Mouse (Mus musculus): ENCODE results near the gene Rasip1.
A peak's percentile ranks its signal among the peaks of the same experiment; 100 is the strongest.

Rasip1 gene

DNA sequence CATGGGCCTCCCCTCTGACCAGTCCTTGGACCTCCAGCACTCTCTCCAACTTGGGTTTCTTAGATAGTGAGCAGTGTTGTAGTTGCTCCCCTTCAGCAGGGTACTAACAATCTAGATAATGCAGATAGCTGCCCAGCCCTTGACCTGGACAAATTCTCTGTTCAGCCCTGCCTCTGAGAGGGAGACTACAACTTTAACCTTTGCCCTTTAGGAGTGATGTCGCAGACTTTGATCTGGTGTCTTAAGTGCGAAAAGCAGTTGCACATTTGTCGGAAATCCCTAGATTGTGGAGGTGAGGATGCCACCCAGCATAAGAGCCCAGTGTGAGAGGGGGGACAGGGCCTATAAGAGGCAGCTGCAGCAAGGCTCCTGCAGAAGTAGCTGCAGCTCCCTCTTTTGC lies 2.6 kb upstream of the Rasip1 start:
- no peak for DNase-seq (ENCODE audit: low spot score in 2 of 2)

DNA sequence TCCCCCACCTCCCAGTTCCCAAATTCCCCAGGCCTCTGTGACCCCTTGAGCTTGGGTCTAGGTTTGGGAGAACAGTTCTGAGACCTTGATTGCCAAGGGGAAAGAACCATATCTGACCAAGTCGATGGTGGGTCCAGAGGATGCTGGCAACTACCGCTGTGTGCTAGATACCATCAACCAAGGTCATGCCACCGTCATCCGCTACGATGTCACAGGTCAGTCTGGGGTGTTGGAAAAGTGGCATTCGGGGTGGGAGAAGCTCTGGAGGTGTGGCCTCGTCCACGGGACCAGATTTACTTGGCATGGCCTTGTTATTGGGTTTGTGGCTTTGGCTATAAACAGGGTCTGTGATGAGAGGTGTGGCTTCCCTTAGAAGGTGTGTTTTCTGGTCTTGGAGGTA lies 1.8 kb upstream of the Rasip1 start:
- no peak for DNase-seq (ENCODE audit: low spot score in 2 of 2)

DNA sequence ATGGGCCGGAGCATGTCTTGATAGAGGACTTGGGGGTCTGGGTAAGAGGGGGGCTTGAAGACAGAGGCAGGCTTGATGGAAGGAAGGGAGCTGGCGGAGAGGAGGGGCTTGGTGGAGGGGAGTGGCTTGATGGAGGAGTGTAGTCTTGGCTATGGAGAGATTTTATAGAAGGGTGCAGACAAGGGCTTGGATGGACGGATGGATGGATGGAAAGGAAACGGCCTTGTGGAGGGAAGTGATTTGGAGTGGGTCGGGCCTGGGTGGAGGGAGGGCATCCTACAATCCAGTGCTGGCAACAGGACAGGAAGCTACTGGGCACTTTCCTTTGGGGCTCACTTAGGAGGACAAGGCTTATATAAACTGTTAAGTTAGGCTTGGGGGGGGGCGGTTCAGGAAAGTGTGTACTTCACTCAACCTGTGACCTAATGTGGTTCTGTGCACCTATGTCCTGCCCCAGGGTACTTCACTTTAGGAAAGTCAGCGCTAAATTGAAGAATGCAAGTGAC lies 664 bp upstream of the Rasip1 start:
- no peak for DNase-seq (ENCODE audit: low spot score in 2 of 2)

DNA sequence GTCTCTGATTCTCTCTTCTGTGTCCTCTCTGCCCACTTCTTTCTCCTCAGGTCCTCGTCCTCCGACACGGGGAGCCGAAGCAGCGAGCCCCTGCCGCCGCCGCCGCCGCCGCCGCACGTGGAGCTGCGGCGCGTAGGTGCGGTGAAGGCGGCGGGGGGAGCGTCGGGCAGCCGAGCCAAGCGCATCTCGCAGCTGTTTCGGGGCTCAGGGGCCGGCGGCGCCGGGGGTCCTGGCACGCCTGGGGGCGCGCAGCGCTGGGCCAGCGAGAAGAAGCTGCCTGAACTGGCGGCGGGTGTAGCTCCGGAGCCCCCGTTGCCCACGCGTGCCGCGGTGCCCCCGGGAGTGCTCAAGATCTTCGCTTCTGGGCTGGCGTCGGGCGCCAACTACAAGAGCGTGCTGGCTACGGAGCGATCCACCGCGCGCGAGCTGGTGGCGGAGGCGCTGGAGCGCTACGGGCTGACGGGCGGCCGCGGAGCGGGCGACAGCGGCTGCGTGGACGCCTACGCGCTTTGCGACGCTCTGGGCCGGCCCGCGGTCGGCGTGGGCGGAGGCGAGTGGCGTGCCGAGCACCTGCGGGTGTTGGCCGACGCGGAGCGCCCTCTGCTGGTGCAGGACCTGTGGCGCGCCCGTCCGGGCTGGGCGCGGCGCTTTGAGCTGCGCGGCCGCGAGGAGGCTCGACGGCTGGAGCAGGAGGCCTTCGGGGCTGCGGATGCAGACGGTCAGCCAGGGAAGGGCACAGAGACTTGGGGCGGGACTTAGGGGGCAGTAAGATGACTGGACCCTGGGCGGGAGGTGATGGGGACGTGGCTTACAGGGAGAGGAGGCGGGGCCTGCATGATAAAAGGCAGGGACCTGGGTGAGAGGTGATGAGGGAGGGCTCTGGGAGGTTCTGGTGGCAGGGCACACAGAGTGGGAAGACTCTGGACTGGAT lies 1.3 kb downstream of the Rasip1 start:
- peak in 1 of 2 experiments; percentile 68 for DNase-seq (ENCODE audit: low spot score in 2 of 2)

DNA sequence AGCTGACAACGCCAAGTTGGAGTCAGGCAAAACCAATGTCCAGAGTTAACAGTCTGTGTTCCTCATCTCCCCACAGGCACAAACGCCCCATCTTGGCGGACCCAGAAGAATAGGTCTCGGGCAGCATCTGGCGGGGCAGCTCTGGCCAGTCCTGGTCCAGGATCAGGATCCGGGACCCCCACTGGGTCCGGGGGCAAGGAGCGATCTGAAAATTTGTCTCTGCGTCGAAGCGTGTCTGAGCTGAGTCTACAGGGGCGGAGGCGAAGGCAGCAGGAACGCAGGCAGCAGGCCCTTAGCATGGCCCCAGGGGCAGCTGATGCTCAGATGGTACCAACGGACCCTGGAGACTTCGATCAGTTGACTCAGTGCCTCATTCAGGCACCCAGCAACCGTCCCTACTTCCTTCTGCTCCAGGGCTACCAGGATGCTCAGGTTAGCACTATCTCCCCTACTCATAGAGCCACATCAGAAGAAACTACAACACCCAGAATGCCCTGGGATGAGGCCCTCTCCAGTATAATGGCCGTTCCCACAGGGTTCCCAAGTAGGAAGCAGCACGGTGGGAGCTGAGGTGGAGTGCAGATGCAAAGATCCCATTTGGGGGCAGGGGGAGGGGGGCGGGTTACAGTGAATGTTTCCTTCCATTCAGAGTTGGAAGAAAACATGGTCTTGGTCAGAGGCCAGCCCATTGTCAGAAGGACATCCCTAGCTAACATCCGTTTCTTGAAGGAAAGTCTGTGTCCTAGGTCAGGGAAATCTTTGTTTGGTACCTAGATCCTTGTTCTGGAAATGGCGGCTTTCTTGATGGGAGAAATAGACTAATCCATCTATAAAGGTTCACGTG lies 3.0 kb downstream of the Rasip1 start:
- no peak for DNase-seq (ENCODE audit: low spot score in 2 of 2)

DNA sequence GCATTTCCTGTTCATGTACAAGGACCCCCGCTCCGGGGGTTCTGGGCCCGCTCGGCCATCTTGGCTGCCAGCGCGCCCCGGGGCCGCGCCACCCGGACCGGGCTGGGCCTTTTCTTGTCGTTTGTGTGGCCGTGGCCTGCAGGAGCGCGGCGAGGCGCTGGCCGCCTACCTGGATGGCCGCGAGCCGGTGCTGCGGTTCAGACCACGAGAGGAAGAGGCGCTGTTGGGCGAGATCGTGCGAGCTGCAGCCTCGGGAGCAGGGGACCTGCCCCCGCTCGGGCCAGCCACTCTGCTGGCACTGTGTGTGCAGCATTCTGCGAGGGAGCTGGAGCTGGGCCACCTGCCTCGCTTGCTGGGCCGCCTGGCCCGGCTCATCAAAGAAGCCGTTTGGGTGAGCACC lies 5.2 kb downstream of the Rasip1 start:
- no peak for DNase-seq (ENCODE audit: low spot score in 2 of 2)

DNA sequence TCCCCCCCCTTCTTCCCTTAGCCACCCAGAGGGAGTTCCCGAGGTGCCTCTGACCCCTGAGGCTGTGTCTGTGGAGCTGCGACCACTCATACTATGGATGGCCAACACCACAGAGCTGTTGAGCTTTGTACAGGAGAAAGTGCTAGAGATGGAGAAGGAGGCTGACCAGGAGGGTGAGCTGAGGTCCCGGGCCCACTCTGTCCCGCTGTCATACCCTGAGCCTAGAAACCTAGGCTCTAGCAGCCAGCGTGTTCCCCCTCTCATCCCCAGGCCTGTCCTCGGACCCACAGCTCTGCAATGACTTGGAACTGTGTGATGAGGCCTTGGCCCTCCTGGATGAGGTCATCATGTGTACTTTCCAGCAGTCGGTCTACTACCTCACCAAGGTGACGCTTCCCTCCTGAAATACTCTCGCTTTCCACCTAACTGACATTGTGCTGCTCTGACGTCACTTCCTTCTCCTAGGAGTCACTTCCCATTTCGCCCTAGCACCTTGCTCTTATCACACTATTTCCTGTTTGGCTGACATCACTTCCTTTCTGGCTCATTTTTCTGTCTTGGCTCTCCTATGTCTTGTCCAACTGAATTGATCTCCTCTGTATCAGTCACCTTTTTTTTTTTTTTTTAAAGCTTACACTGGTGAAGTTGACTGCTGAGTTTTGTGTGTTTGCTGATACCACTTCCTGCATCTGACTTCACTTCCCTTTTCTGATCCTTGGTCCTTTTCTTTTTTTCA lies 7.8 kb downstream of the Rasip1 start:
- DNase-seq (ENCODE audit: low spot score in 2 of 2): no peak

DNA sequence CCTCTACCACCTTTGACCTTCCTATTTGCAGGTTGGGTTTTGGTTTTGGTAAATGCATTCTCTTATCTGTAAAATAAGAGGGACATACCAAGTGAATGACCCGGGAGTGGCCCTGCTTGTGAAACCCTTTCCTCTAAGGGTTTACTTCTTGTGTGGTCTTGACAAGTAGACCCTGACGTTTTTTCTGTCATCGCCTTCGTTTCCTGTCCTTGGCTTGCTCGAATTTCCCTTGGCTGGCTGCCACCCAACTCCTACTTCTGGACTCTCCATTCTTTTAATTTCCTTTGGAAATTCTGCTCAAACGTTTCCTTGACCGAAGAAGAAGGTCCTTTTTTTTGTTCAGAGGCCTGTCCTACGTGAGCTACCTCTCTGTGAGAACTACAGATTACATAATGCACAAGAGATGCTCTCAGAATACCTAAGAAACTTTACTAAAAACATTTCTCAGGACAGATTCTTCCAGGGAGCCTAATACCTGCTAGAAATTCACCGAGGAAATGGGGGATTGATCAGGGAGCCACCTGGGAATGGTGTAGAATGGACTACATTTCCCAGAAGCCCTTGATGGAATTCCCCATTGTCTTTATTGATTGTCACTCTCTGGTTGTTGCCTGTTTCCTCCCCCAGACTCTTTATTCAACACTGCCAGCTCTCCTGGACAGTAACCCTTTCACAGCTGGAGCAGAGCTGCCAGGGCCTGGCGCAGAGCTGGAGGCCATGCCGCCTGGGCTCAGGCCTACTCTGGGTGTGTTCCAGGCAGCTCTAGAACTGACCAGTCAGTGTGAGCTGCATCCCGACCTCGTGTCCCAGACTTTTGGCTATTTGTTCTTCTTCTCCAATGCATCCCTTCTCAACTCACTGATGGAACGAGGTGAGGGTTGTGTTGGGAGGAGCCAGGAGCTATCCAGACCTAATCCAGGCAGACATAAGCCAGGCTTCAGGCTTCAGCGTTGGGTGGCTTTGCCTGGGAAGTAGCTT lies 8.7 kb downstream of the Rasip1 start:
- DNase-seq (ENCODE audit: low spot score in 2 of 2): no peak

DNA sequence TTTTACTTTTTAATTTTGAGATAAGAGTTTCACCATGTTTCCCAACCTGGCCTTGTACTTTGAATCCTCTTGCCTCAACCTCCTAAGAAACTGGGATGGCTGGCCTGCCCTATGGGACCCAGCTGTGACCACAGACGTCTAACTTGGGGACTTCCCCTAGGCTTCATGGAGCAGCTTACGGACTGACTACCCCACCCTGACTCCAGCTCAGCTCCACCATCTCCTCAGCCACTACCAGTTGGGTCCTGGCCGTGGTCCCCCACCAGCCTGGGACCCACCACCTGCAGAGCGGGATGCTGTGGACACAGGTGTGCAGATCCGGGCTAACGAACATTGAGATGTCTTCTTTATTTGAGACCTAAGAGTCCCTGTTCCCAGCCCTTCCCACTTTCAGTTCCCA lies 10.4 kb downstream of the Rasip1 start:
- no peak for DNase-seq (ENCODE audit: low spot score in 2 of 2)

DNA sequence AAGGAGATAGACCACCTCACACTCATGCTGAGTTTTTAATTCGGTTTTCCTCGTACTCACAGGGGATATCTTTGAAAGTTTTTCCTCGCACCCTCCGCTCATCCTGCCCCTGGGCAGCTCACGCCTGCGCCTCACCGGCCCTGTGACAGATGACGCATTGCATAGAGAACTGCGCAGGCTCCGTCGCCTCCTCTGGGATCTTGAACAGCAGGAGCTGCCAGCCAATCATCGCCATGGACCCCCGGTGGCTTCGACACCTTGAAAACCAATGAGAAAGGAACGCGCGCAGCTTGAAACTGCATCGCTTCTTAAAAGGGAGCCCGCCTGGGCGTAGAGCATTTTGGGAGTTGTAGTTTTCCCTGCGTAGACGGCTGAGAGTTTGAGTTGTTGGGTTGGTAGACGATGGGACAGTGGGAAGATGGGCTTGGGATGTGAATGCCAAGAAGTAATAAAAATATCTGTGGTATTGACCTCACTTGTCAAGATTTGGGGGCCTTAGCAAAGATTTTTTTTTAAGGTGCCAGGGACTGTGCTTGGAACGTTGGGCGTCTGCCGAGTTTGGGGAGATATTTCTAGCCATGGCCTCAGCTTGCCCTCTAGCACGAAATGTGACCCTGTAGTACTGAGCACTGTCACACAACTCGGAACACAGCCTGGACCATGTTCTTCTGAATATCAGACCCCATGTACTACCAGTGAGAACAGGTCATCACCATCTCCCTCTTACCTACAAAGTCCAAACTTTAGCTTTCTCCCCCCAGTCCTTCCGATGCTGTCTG lies 11.5 kb downstream of the Rasip1 start:
- peak; percentile 93 to 96 for DNase-seq (ENCODE audit: low spot score in 2 of 2)

DNA sequence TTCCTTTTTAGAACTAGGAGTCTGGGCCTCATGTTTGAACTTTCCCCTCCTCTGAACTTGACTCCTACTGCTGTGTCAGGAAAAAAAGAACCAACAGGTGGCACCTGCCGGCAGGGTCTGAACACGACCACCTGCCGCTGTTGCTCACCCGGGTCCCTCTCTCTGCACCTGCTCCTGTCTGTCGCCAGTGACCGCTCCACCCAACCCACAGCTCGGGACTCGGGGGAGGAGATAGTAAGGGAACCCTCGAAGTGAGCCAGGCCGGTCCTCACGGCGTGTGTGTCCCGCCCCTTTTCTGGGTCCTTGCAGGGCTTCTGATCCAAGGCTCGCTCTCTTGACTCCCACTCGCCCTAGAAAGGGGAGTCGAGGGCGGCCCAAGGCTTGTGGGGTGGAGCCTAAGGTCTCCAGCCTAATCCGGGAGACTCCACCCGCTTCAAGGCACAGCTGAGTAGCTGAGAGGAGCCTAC lies 12.3 kb downstream of the Rasip1 start, which contains the start of gene Mamstr:
Gene Mamstr (plus strand): TSS at position 417 of the 467 bp plus-strand sequence.
- no peak for DNase-seq (ENCODE audit: low spot score in 2 of 2)

DNA sequence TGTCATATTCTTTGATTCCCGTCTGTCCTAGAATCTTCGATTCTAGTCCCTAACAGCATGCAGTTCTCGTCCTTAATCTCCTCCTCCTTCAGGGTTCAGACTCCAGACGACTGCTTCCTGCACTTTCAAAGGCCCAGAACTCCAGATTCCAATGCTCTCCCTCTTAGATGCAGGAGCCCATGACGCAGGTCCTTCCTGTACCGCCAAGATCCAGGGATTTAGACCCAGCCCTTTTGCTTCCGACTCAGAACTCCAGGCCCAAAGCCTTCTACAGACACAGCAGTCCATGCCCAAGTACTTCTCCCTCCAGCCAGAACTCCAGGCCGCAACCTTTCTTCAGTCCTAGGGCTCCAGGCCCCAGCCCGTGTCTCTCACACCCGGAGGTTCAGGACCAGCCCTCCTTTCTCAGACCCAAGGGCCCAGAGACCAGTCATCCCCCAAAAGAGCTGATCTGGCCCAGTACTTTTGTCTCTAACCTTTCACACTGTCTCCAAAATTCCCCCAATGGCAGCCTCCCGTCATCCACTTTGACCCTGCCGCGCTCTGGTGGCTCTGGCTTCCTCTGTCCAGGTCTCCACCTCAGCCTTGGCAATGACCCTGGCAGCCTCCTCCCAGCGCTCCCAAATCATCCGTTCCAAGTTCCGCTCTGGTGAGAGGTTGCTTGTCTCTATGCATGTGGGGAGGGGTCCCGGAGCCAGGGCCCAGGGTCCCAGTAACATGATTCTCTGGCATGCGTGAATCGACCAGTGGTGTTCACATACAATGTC lies 13.1 kb downstream of the Rasip1 start:
- no peak for DNase-seq (ENCODE audit: low spot score in 2 of 2)

DNA sequence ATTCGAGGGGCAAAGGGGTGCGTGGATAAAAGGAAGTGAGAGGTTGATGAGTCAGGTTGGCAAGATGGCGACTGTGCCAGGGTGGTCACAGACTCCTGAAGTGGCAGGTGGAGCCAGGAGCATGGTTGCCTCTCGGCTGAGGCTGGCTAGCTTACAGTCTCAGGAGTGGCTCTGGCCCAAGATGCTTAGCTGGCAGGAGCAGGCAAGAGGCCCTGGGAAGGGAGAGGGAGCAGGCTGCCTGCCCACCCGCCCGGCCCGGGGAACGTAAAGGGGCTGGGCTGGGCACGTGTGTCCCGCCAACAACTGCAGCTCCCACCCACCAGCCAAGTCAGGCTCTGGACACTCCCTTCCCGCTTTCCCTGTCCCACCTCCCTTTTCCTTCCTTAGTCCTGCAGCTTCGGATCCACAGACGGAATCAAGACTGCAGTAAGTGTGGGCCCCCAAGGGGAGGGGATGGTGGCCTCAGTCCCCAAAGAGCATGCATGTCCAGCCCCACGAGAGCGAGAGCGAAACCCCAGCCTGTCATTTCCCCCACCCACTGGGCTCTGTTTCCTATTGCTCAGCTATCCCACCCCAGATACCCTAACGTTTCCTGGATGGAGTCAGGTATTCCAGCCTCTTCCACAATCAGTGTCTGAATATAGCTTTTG lies 14.2 kb downstream of the Rasip1 start:
- DNase-seq (ENCODE audit: low spot score in 2 of 2): no peak

DNA sequence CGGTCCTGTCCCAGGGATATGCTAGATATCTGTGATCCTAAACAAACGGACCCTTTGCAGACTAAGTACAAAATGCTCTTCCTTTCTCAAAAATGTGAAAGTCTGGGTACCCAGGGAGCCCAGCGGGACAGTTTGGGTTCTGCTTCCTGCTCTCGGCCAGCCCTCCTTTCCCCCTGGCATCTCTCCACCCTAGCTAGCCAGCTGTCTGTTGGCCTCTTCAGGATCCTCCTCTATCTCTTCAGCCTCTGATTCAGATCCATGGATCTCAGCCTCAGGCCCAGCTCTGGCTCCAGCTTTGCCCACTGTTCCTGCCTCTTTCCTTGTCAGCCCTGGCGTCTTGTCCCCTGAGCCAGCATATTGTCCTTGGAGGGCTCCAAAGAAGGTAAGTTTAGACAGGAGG lies 14.8 kb downstream of the Rasip1 start:
- DNase-seq (ENCODE audit: low spot score in 2 of 2): no peak

DNA sequence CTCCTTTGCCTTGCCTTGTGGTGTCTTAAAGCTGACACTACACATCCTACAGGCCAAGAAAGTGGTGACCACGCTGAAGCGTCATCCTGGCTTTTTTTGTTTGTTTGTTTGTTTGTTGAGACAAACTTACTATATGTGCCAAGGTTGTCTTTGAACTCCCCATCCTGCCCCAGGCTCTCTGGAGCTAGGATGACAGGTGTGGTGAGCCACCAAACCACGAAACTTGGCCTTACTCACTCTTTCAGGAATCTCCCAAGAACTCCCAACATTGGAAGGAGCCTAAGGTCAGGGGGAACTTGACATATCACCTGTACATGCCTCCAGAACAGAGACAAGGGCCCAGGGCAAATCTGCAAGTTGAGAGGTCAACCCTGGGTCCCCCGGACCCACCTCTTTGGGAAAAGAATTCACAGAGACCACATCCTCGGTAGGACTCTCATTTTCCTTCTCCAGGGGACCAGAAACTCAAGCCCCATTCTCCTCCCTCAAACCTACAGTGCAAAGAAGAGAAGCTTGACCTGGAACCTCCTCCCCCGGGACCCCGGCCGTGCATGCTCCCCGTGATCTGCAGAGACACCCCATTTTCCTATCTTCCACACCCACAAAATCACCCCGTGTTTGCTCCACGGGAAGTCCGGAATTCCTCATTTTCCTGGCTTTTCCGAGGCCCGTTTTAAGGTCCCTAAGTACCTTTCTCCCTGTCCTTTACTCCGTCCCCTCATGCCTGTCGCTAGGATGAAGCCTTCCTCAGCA lies 15.4 kb downstream of the Rasip1 start:
- no peak for DNase-seq (ENCODE audit: low spot score in 2 of 2)

DNA sequence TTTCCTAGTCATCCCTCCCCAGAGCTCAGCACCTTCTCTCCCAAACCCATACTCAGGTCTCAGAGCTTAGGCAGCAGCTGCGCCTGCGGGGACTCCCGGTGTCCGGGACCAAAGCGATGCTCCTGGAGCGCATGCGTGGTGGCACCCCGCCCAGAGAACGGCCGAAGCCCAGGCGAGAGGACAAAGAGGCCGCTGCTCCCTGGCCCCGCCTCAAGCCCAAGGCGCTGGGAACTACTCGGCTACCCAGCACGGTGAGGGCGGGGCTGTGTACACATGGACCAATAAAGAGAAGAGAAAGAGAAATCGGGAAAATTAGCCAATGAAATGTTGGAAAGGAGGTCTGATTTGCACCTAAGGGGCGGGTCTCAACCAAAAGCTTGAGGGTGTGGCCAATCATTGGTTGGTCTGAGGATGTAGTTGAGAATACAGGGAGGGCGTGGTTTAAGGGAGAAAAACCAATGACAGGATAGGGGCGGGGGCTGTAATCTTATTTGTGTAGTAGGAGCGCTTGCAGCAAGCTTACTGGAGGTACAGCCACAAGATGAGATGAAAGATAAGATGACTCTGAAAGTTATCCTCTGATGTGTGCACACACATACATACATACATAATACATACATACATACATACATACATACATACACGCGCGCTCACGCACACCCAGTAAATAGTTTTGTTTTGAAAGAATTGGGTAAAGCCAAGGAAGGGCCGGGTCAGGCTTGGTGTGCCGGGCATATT lies 16.3 kb downstream of the Rasip1 start:
- peak; percentile 84 to 90 for DNase-seq (ENCODE audit: low spot score in 2 of 2)

DNA sequence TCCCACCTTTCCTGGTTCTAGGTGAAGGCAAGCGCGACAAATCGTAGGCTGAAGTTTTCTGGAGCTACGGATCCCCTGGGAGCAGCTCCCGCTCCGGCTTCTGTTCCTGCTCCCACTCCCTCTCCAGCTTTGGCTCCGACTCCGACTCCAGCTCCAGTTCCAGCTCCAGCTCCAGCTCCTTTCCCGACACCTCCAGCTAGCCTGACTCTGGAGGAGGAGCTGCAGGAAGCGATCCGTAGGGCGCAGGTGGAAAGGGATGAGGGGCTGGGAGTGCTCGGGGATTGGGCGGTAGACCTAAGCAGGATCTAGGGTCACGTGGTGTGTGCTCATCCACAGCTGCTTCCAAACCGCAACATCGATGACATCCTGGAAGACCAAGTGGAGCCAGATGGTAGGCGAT lies 16.9 kb downstream of the Rasip1 start:
- DNase-seq (ENCODE audit: low spot score in 2 of 2): peak; percentile 56 to 68
